Mouse (Mus musculus): ENCODE data around the gene Ube2j1. TPM values are rescaled to one million over a fixed set of nuclear protein-coding genes. Genes with fewer than 3 reads are reported as not detected.
A peak's percentile ranks its signal among the peaks of the same experiment; 100 is the strongest.
"Not testable (repeated sequence)": the region's sequence is repeated elsewhere in the genome, so short reads cannot be mapped to it uniquely, and the experiment has no call there.

The Ube2j1 gene
- polyA plus RNA-seq, 1 experiment from 2014 or later: 61.6 TPM

GRCm38 (mm10) chr4:32985684-32986083, 45.5 kb upstream of the Ube2j1 start:
- Histone ChIP-seq H3K27ac (replicated peaks; ENCODE audit: low read depth, low read length) (no peak overlapping the region), H3K9me3 (ENCODE audit: control insufficient read depth, low read length) (no peaks in the 10 kb centered on the region), H3K4me3 (replicated peaks; ENCODE audit: low read depth, low read length) (no peak overlapping the region), H3K4me2 (ENCODE audit: low read length) (peak overlapping the region; percentile 80), H3K4me1 (ENCODE audit: control insufficient read depth, insufficient read depth, low read length) (peaks cover 11% of the 10 kb centered on the region), H3K27me3 (ENCODE audit: control insufficient read depth, insufficient read depth, low read length) (no peaks in the 10 kb centered on the region), H3K36me3 (ENCODE audit: control insufficient read depth, insufficient read depth, low read length) (no peaks in the 10 kb centered on the region), H3K9ac (replicated peaks; ENCODE audit: low read length) (no peak overlapping the region)
- DNase-seq (peak; percentile 17), ATAC-seq (ENCODE audit: low FRiP score, low TSS enrichment) (no peak)
- 2% methylated on average over 3 of the region's 3 CpGs for WGBS

GRCm38 (mm10) chr4:32987006-32987405, 44.2 kb upstream of the Ube2j1 start:
- 66% methylated on average over 3 of the region's 3 CpGs for WGBS
- no peaks in the 10 kb centered on the region for H3K27me3 ChIP-seq (ENCODE audit: control insufficient read depth, insufficient read depth, low read length)
- H3K9ac ChIP-seq (replicated peaks; ENCODE audit: low read length): no peak overlapping the region
- H3K4me3 ChIP-seq (replicated peaks; ENCODE audit: low read depth, low read length): no peak overlapping the region
- no peaks in the 10 kb centered on the region for H3K36me3 ChIP-seq (ENCODE audit: control insufficient read depth, insufficient read depth, low read length)
- DNase-seq (no peak), ATAC-seq (ENCODE audit: low FRiP score, low TSS enrichment) (no peak)
- H3K9me3 ChIP-seq (ENCODE audit: control insufficient read depth, low read length): no peaks in the 10 kb centered on the region
- no peak overlapping the region for H3K4me2 ChIP-seq (ENCODE audit: low read length)
- no peak overlapping the region for H3K27ac ChIP-seq (replicated peaks; ENCODE audit: low read depth, low read length)
- H3K4me1 ChIP-seq (ENCODE audit: control insufficient read depth, insufficient read depth, low read length): peaks cover 11% of the 10 kb centered on the region

GRCm38 (mm10) chr4:32989346-32989745, 41.9 kb upstream of the Ube2j1 start:
- no peak overlapping the region for H3K4me2 ChIP-seq (ENCODE audit: low read length)
- no peak overlapping the region for H3K9ac ChIP-seq (replicated peaks; ENCODE audit: low read length)
- 85% methylated on average over 2 of the region's 2 CpGs for WGBS
- peaks cover 11% of the 10 kb centered on the region for H3K4me1 ChIP-seq (ENCODE audit: control insufficient read depth, insufficient read depth, low read length)
- no peaks in the 10 kb centered on the region for H3K27me3 ChIP-seq (ENCODE audit: control insufficient read depth, insufficient read depth, low read length)
- no peaks in the 10 kb centered on the region for H3K36me3 ChIP-seq (ENCODE audit: control insufficient read depth, insufficient read depth, low read length)
- DNase-seq (no peak), ATAC-seq (ENCODE audit: low FRiP score, low TSS enrichment) (no peak)
- no peak overlapping the region for H3K27ac ChIP-seq (replicated peaks; ENCODE audit: low read depth, low read length)
- no peaks in the 10 kb centered on the region for H3K9me3 ChIP-seq (ENCODE audit: control insufficient read depth, low read length)
- no peak overlapping the region for H3K4me3 ChIP-seq (replicated peaks; ENCODE audit: low read depth, low read length)

GRCm38 (mm10) chr4:32994168-32994567, 37.0 kb upstream of the Ube2j1 start:
- Histone ChIP-seq H3K4me3 (replicated peaks; ENCODE audit: low read depth, low read length) (no peak overlapping the region), H3K27ac (replicated peaks; ENCODE audit: low read depth, low read length) (no peak overlapping the region), H3K4me2 (ENCODE audit: low read length) (no peak overlapping the region), H3K9me3 (ENCODE audit: control insufficient read depth, low read length) (no peaks in the 10 kb centered on the region), H3K36me3 (ENCODE audit: control insufficient read depth, insufficient read depth, low read length) (peaks cover 7% of the 10 kb centered on the region; the same call in 1 of the 2 replicates), H3K9ac (replicated peaks; ENCODE audit: low read length) (no peak overlapping the region), H3K4me1 (ENCODE audit: control insufficient read depth, insufficient read depth, low read length) (no peaks in the 10 kb centered on the region), H3K27me3 (ENCODE audit: control insufficient read depth, insufficient read depth, low read length) (no peaks in the 10 kb centered on the region)
- DNase-seq: no peak
- WGBS: 83% methylated on average over 3 of the region's 3 CpGs
- no peak for ATAC-seq (ENCODE audit: low FRiP score, low TSS enrichment)

DNA sequence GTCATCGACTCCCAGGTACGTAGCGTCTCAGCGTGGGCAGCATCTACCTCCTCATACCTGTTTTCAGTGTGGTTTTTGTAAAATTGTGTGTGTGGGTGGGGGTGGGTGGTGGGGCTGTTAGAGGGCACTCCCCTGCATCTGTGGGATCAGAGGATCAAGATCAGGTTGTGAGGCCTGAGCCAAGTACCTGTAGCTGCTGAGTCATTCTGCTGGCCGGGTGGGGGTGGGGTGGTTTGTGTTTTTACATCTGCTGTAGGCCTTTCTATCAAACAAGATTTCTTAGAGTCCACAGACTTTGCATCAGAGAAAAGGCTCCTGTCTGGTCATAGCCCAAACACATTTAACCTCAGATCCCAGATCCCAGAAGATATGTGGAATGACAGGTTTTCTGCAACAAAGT, 35.1 kb upstream of the Ube2j1 start:
- DNase-seq: no peak
- Histone ChIP-seq H3K4me1 (ENCODE audit: control insufficient read depth, insufficient read depth, low read length) (no peaks in the 10 kb centered on the region), H3K27me3 (ENCODE audit: control insufficient read depth, insufficient read depth, low read length) (no peaks in the 10 kb centered on the region), H3K9me3 (ENCODE audit: control insufficient read depth, low read length) (no peaks in the 10 kb centered on the region), H3K4me2 (ENCODE audit: low read length) (no peak overlapping the region), H3K9ac (replicated peaks; ENCODE audit: low read length) (no peak overlapping the region), H3K4me3 (replicated peaks; ENCODE audit: low read depth, low read length) (no peak overlapping the region), H3K27ac (replicated peaks; ENCODE audit: low read depth, low read length) (no peak overlapping the region), H3K36me3 (ENCODE audit: control insufficient read depth, insufficient read depth, low read length) (peaks cover 10% of the 10 kb centered on the region; the same call in 1 of the 2 replicates)
- 97% methylated on average over 5 of the region's 5 CpGs for WGBS
- no peak for ATAC-seq (ENCODE audit: low FRiP score, low TSS enrichment)

DNA sequence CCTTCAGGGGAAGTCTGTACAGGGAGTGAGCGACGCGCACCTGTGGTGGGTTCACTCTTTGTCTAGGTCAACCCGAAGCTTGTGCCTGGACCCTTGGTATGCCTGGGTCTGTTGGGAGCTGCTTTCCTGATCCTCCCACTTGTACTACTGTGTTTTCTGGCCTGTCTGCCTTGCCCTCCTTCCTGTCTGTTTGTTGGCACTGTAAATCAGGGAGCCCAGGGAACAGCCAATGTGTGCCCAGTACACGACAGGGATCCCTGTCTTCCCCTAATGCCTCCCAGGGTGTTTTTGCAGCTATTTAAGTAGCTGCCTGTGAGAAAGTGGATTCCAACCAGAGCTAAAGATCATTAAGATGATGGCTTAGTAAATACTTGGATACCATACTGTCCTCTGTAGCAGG, 33.6 kb upstream of the Ube2j1 start:
- Histone ChIP-seq H3K4me3 (replicated peaks; ENCODE audit: low read depth, low read length) (no peak overlapping the region), H3K9ac (replicated peaks; ENCODE audit: low read length) (no peak overlapping the region), H3K27ac (replicated peaks; ENCODE audit: low read depth, low read length) (no peak overlapping the region), H3K4me1 (ENCODE audit: control insufficient read depth, insufficient read depth, low read length) (no peaks in the 10 kb centered on the region), H3K27me3 (ENCODE audit: control insufficient read depth, insufficient read depth, low read length) (no peaks in the 10 kb centered on the region), H3K4me2 (ENCODE audit: low read length) (no peak overlapping the region), H3K36me3 (ENCODE audit: control insufficient read depth, insufficient read depth, low read length) (peaks cover 10% of the 10 kb centered on the region; the same call in 1 of the 2 replicates), H3K9me3 (ENCODE audit: control insufficient read depth, low read length) (no peaks in the 10 kb centered on the region)
- ATAC-seq (ENCODE audit: low FRiP score, low TSS enrichment) (no peak), DNase-seq (no peak)
- WGBS: 93% methylated on average over 5 of the region's 5 CpGs

GRCm38 (mm10) chr4:32998996-32999395, 32.2 kb upstream of the Ube2j1 start:
- H3K27ac ChIP-seq (replicated peaks; ENCODE audit: low read depth, low read length): no peak overlapping the region
- H3K4me3 ChIP-seq (replicated peaks; ENCODE audit: low read depth, low read length): no peak overlapping the region
- peaks cover 17% of the 10 kb centered on the region; the same call in 1 of the 2 replicates for H3K36me3 ChIP-seq (ENCODE audit: control insufficient read depth, insufficient read depth, low read length)
- no peaks in the 10 kb centered on the region for H3K4me1 ChIP-seq (ENCODE audit: control insufficient read depth, insufficient read depth, low read length)
- no peaks in the 10 kb centered on the region for H3K27me3 ChIP-seq (ENCODE audit: control insufficient read depth, insufficient read depth, low read length)
- no peak for DNase-seq
- ATAC-seq (ENCODE audit: low FRiP score, low TSS enrichment): no peak
- no peaks in the 10 kb centered on the region for H3K9me3 ChIP-seq (ENCODE audit: control insufficient read depth, low read length)
- no peak overlapping the region for H3K9ac ChIP-seq (replicated peaks; ENCODE audit: low read length)
- WGBS: 96% methylated on average over 8 of the region's 8 CpGs
- no peak overlapping the region for H3K4me2 ChIP-seq (ENCODE audit: low read length)

DNA sequence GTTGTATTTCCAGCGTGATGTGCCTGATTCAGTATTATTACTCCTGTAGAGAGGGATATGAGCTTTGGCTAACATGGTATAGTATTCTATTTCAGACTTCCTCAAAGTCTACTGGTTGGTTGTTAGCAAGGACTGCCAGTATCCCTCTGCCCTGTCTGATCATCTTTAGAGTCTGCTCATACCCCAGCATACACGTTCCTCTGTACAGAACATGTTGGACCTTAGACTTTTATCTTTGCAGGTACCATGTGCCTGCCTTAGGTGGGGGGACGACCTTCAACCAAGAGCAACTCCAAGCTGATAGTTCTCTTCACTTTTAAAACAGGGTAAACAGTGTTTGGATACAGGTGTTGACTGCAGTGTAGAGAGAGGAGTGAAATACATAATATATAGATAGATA, 29.1 kb upstream of the Ube2j1 start:
- Histone ChIP-seq H3K4me1 (ENCODE audit: control insufficient read depth, insufficient read depth, low read length) (no peaks in the 10 kb centered on the region), H3K9ac (replicated peaks; ENCODE audit: low read length) (no peak overlapping the region), H3K4me3 (replicated peaks; ENCODE audit: low read depth, low read length) (no peak overlapping the region), H3K27ac (replicated peaks; ENCODE audit: low read depth, low read length) (no peak overlapping the region), H3K9me3 (ENCODE audit: control insufficient read depth, low read length) (no peaks in the 10 kb centered on the region), H3K27me3 (ENCODE audit: control insufficient read depth, insufficient read depth, low read length) (no peaks in the 10 kb centered on the region), H3K4me2 (ENCODE audit: low read length) (no peak overlapping the region), H3K36me3 (ENCODE audit: control insufficient read depth, insufficient read depth, low read length) (peaks cover 32% of the 10 kb centered on the region)
- ATAC-seq (ENCODE audit: low FRiP score, low TSS enrichment) (no peak), DNase-seq (no peak)
- WGBS: 89% methylated on average over 3 of the region's 3 CpGs

DNA sequence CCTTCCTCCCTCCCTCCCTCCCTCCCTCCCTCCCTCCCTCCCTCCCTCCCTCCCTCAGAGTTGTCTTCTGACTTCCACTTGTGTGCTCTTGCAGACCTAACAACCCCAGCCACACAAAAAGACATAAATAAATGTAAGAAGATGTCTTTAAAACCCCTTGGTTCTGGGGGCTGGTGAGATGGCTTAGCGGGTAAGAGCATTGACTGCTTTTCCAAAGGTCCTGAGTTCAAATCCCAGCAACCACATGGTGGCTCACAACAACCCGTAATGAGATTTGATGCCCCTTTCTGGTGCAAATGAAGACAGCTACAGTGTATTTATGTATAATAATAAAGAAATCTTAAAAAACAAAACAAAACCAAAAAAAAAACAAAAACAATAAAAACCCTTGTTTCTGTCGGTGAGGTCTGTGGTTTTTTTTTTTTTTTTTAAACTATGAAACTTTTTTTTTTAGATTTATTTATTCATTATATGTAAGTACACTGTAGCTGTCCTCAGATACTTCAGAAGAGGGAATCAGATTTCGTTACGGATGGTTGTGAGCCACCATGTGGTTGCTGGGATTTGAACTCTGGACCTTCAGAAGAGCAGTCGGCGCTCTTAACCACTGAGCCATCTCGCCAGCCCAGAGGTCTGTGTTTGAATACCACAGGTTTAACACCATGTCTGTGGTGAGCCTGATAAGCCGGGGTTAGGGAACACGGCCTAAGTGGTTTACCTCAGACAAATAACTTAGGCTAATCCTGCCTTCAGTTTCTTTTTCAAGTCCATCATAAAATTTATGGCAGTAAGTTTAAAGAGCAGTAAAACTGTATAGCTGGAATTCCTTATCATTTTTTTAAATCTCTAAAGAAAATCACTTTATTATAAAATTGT, 25.4 kb upstream of the Ube2j1 start:
- not testable (repeated sequence) for ATAC-seq (ENCODE audit: low FRiP score, low TSS enrichment); H3K4me2 ChIP-seq (ENCODE audit: low read length); H3K4me3 ChIP-seq (replicated peaks; ENCODE audit: low read depth, low read length); H3K27ac ChIP-seq (replicated peaks; ENCODE audit: low read depth, low read length); H3K4me1 ChIP-seq (ENCODE audit: control insufficient read depth, insufficient read depth, low read length); H3K9me3 ChIP-seq (ENCODE audit: control insufficient read depth, low read length); DNase-seq; H3K9ac ChIP-seq (replicated peaks; ENCODE audit: low read length); H3K27me3 ChIP-seq (ENCODE audit: control insufficient read depth, insufficient read depth, low read length)
- H3K36me3 ChIP-seq (ENCODE audit: control insufficient read depth, insufficient read depth, low read length): peaks cover 40% of the 10 kb centered on the region; the same call in 1 of the 2 replicates
- 95% methylated on average over 10 of the region's 10 CpGs for WGBS
